Mouse (Mus musculus) G1E-ER4 (cell line): ENCODE measurements around the gene Slc38a2. TPM values are rescaled to one million over a fixed set of nuclear protein-coding genes. Genes with fewer than 3 reads are reported as not detected.
A peak's percentile ranks its signal among the peaks of the same experiment; 100 is the strongest.

Source experiments
- GATA1 ChIP-seq: IDR thresholded peaks from one replicate; pipeline ENCODE4 v1.8.0; 2012; ENCODE audit warnings: low read length, inconsistent platforms
- polyA plus RNA-seq: library from polyadenylated mRNA; stranded (reverse); fragments of >175 nt; gene quantifications from 2 replicates; pipeline ENCODE4 v1.2.3, GENCODE M21; 2012

The Slc38a2 gene
- polyA plus RNA-seq, 1 experiment = 22.6 TPM

DNA sequence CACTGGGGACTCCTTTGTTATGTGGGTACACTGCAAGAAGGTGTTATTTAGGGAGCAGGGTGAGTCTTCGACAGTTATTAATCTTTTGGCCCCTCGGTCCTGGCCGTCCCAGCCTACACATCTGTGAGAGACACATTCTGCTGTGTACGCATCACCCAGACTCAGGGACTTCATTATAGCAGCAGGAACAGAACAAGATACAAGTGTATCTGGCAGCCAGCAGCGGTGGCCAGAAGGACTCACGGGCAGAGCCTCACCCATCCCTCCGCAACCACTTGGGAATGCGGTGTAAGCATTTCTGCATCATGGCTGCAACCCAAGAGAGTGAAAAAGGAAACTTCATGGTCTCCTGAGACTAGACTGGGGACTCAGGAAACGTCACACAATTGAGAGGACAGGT, 30.9 kb upstream of the Slc38a2 start:
- no peak for TF ChIP-seq GATA1

DNA sequence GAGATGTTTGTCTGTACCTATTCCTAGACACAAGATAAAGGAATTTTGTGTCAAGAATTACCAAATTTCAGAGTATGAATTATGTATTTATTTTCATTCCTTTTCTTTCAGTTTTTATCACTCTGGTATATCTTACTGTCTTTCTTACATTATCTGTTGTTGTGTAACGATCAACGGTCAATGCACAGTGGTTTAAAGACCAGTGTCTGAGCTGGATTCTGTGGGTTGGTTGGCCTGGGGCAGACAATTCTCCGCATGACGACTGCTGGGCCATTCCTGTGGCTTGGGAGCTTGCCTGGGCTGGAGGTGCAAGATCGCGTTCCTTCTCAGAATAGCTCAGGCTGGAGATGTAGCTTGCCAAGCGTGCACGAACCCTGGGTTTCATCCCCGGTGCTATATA, 30.3 kb upstream of the Slc38a2 start:
- no peak for TF ChIP-seq GATA1

DNA sequence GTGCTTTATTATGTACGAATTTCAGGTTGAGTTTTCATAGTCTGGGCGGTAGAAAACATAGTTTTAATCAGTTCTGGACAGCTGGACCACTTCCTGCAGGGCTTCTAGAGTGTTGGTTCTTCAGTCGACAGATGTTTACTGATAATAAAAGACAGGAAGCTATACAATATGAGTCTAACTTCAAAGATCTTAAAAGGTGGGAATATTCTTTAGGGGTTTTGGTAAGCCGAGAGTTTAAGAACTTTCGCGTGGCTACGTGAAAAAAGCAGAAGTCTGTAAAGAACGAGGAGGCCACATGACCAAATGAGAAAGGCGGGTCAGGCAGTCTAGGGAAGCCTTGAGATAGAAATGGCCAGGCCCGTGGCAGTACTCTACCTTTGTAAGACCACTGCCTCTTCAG, 29.5 kb upstream of the Slc38a2 start:
- TF ChIP-seq GATA1 = peak; percentile 34

DNA sequence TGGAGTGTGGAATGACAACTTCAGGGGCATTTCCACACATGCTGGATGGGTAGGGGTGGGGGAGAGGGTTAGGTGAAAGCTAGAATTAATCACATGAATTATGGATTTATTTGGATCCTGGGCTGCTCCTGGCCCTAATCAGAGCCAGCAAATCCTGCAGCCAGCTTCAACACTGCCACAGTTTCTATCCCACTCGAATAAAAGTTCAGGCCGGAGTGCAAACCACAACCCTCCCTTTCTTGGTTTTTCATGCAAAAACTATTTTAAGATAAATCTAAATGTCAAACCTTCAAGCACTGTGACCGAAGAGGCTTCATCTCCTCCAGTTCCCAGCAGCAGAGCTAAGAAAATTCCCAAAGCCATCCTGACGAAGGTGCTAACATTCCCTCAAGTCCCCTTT, 28.8 kb upstream of the Slc38a2 start:
- no peak for TF ChIP-seq GATA1

DNA sequence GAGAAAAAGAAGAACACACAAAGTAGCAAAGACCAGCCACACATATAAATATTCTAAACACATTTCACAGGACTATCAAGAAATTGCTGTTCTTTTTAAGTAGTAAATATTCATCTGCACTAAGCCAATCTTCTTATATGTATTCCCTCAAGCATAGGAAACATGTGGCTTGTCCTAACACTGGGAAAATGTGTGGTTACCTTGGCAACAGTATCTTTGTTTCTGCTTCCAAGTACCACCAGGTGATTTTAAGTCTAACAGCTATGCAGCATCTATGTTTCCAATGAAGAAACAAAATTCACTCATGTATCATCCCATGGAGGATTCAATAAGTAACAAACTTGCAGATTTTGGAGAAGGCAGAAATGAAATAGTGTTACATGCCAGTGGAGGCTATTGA, 25.0 kb upstream of the Slc38a2 start:
- TF ChIP-seq GATA1 = no peak

DNA sequence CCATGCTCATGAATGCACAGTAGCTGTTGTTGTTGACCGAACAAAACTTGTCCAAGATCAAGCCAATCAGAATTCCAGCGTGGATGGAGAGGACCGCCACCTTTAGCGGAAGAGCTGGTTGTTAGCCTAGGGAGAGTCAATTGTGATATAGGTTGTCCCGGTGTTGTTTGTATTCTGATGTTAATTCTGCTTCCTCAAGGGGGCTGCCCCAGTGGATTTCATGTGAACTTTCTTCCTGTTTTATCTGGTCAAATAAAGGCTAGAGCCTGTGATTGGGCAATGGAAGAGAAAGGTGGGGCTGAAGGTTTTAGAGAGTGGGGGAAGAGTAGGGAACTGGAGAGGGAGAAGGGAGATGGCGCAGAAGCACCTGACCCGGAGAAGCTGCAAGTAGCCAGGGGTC, 22.7 kb upstream of the Slc38a2 start:
- TF ChIP-seq GATA1 = no peak

DNA sequence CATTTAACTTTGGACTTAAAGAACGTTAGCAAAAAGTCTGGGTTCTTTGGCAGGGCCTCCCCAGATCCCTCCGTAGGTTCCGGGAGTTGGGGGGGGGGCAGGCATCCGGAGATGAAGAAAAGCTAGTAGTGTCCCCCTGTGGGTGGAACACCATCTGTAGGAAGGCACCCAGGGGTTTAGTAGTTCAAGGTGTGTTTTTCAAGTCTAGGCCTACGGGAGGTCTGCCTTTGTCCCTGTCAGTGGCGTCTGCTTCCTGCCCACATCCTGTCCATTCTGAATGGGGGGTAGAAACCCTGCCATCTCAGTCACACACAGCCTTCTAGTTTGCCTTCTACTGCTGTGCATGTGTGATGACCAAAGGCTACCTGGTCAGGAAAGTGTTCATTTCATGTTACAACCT, 20.6 kb upstream of the Slc38a2 start:
- TF ChIP-seq GATA1 = no peak

DNA sequence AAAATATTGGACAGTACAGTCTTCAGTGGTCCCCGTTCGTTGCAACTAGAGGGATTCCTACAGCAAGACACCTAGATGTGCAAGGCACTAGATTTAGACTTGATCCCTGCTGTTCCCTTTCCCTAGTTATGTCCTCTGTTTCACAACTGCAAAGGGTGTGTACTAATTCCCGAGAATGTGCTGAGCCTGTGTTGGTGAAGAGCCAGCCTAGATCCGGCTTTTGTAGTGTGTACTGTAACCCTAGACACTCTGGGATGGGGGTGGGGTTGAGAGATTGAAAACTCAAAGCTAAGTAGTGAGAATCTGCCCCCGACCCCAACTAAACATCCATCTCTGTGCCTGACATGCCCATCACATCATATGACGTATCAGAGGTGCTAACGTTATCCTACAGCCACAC, 18.9 kb upstream of the Slc38a2 start:
- no peak for TF ChIP-seq GATA1

DNA sequence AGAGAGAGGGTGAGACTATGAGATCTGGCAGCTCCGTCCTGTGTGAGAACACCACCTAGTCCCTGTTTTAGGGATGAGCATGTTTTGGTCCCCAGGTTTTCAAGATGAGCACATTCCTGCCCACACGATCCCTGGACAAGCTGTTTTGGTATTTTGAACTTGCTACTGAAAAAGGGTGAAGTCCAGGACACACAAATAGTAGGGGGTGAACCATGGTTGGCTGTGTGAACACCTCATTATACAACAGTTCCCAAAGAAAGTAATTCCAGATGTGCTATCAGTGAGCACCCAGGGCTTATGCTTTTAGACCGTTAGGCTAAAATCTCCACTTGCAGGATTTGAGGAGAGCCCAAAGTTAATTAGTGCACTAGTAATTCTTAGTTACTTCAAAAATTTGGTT, 17.7 kb upstream of the Slc38a2 start:
- TF ChIP-seq GATA1 = no peak

DNA sequence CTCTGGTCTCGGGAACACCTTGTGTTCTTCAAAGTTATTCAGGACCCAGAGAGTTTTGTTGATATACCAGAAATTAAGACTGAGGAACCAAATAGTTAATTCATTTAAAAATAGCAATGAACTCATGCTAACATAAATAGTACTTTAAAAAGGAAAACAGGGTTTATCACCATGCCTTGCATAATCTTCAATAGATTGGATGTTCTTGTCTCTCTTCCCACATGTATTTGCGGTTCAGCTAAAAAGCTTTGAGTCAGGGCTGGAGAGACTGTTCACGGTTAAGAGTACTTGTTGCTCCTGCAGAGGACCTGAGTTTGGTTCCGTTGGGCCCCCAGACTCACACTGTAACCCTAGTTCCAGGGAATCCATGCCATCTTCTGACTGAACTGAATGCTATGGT, 16.8 kb upstream of the Slc38a2 start:
- TF ChIP-seq GATA1 = no peak

DNA sequence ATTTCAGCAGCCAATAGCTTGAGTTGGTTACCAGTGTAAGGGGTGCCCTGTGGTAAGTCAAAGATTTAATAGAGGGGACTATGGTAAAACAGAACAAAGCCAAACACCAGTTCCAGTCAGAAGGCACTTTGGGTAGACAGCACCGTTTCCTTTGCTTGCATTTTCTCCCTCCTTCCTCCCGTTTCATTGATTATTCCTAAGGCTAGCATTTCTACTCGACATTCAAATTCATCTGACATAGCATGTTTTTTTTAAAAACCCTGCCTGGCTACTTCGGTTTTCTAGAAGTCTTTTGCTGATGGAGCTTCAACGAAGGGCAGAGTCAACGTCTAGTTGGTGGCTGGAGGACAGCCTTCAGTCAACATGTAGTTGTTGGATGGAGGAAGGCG, 16.2 kb upstream of the Slc38a2 start:
- TF ChIP-seq GATA1 = no peak

DNA sequence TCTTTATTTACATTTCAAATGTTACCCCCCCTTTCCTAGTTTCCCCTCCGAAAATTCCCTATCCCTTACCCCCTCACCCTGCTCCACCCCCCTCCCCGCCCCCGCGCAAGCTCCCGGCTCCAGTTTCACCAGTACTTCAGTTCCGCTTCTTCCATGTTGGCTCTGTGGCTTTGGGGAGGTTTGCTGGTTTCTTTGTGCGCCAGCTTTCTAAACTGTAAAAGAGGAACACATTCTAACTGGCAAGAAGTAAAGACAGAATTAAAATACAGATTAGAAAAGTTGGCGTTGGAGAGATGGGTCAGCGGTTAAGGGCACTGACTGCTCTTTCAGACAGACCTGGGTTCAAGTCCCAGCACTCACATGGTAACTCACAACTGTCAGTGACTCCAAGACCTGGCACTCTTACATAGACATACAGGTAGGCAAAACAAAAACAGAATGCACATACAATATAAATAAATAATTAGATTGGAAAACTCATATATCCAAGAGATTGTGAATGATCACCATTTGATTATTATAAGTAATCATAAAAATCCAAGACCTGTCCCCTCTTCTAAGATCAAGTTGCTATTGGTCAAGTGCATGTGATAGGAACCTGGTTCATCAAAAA, 15.7 kb upstream of the Slc38a2 start:
- no peak for TF ChIP-seq GATA1

DNA sequence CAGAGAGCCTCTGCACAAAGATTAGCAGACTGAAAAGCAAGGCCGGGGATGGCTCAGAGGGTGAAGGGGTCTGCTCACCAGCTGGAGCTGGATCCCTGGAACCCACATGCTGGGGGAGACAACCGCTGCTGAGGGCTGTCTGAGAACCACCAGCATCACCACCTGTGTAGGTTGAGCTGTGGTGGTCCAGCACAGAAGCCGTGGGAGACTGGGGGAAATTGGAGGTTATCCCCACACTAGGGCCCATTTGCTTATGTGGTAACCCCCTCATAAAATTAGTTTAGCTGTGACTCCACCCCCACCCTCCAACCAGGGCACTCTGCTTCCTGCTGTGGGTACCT, 15.1 kb upstream of the Slc38a2 start:
- TF ChIP-seq GATA1 = no peak

DNA sequence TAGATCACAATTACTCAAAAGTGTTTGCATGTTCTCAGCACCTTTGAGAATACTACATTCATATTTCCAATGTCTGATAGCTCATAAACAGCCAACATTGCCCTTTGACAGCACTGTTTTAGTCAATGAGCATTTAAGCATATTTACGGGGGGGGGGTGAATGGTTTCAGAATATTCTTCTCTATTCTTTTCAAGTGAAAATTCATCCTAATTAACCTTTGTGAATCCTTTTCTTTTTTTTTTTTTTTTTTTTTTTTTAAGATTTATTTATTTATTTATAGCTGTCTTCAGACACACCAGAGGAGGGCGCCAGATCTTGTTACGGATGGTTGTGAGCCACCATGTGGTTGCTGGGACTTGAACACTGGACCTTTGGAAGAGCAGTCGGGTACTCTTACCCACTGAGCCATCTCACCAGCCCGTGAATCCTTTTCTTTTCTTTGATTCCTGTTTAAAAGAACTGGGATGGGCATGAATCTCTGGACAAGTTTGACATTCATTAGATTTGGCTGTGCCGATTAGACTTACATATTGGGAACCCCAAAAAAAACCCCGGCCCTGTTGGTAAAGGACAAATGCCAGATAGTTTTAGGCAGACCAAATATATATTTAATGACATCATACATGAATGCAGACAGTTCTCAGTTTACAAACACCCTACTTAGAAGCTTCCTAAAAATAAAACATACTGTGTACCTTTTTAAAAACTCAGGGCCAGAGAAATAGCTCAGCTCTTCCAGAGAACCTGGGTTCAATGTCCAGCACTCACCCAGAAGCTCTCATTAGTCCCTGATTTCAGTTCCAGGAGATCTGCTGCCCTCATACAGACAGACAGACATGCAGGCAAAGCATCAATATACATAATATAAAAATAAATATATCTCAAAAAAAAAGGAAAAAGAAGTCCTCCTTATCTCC, 14.5 kb upstream of the Slc38a2 start:
- TF ChIP-seq GATA1 = no peak

DNA sequence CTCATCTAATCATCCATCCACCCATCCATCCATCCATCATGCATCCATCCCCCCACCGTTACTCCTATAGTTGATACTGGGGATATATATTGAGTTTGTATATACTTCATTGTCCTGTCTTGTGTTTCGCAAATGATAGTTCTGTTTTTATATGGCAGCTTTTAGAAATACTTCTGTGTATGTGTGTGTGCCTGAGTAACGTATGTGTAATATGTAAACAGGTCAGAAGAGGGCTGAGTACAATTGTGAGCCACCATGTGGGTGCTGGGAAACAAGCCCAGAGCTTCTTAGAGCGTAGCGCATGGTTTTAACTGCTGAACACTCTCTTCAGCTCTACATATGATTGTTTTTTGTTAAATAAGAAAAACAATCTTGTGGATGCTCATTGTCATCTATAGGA, 12.8 kb upstream of the Slc38a2 start:
- no peak for TF ChIP-seq GATA1

DNA sequence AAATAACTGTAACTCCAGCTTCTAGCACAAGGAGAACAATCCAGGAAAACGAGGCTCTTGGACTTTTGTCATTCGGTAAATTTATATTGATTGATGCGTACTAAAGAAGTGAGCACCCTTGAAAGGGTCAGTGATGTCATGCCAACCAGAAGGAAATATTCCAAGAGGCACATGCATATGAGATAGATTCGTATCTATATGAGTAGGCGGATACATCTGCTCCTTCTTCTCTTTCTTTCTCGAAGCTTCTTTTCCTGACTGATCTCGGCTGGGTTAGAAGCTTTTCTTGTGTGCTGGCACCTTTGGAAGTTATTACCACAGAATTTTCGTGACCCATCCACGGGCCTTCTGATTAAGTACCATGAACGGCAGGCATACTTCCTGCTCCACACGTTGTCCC, 12.1 kb upstream of the Slc38a2 start:
- no peak for TF ChIP-seq GATA1
